In the genomic region with DNA sequence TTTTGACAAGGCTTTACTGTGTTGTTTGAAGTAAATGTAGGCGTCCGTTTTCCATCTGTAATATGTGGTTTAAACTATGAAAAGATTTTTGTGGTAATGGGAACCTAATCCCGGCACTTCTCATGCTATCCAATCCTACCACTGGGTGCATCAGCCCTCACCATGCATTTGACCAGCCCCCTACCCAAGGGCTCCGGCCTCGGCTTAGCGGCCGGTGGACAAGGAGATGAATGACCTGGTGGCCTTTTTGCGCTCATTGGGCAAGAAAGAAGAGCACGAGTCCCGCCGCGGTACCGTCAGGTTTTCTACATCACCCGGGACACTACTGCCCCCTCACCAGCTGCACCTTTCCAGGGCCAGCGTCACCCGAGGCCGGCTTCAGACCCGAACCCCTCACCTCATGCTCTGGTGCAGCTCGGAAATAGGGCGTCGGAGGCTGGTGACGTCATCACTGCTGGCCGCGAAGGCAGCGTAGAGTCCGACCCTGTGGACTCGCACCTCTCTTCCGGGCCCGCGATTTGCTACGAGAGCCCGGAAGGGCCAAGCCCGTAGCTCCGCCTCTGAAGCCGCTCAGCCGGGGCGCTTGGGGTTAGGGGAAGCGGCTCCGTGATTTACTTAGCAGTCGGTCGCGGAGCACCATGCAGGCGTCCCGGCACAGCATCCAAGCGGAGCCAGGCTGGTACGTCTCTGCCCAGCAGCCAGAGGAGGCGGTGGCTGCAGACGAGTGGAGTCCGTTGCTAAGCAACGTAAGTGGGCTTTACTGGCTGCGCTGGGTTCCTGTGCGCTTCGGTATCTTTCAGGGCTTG, we compare ENCODE assay signal across 1 mouse cellular context.
TF ChIP-seq lines count a peak whose summit lies in the region.

A gene (minus strand): TSS at position 424 of the 806 bp plus-strand sequence.
A gene (plus strand): TSS at position 493 of the 806 bp plus-strand sequence.

TF ChIP-seq in myocyte, 11 proteins besides CTCF, POLR2A, EP300 and RAD21 (continued from another document):
- TF ChIP-seq POLR2AphosphoS2 (IDR thresholded peaks at IDR 0.05; ENCODE audit: insufficient read length, low read depth) (peak; percentile 76), MYOD1 (IDR thresholded peaks at IDR 0.05; ENCODE audit: control insufficient read depth in 1 of 3, insufficient read length in 2 of 3, low read depth in 2 of 3) (peak in 2 of 3 experiments; percentile 11 to 17), E2F4 (IDR thresholded peaks at IDR 0.05; ENCODE audit: insufficient read depth) (no peak), CEBPB (IDR thresholded peaks at IDR 0.05; ENCODE audit: insufficient read depth, poor library complexity, severe bottlenecking) (no peak), MAX (IDR thresholded peaks at IDR 0.05; ENCODE audit: low read depth) (no peak), TCF12 (IDR thresholded peaks at IDR 0.05; ENCODE audit: insufficient read depth, poor library complexity, severe bottlenecking) (no peak)
